Mouse (Mus musculus) heart, postnatal 14 days (tissue): ENCODE results near the gene Rbm8a. TPM values are rescaled to one million over a fixed set of nuclear protein-coding genes. Genes with fewer than 3 reads are reported as not detected.

ENCODE experiments used
- DNase-seq, 2 experiments: peaks; one replicate each; pipeline ENCODE4 v3.0.0; 2021 to 2022
- intact Hi-C: fragments of 180-260 bp; cut with DNase I; formaldehyde crosslinking; loops from one replicate; pipeline ENCODE4 v1.15.1; 2025
- long read RNA-seq, 2 experiments: library from polyadenylated mRNA; stranded (forward); transcript quantifications; one replicate each; pipeline ENCODE4 v2.0.0; 2021
- total RNA-seq, 2 experiments: library from RNA; stranded (reverse); gene quantifications; 2 replicates each; pipeline ENCODE4 v1.2.3; 2021

Rbm8a gene
- 10 to 100 TPM; 37.9 to 40.5 TPM for total RNA-seq
- long read RNA-seq, experiment 1, transcript Rbm8a-202 (6 exons, 2,604 nt): major isoform, 25 of 57 reads
- long read RNA-seq, experiment 1, transcript Rbm8a-201 (6 exons, 2,608 nt): minor isoform, 17 of 57 reads
- long read RNA-seq, experiment 1, partial matches to known transcripts: 2 of 57 reads
- long read RNA-seq, experiment 1, other reads (novel, unspliced or antisense): 13 of 57 reads
- long read RNA-seq, experiment 2, transcript Rbm8a-202 (6 exons, 2,604 nt): major isoform, 16 of 37 reads
- long read RNA-seq, experiment 2, transcript Rbm8a-201 (6 exons, 2,608 nt): minor isoform, 14 of 37 reads
- long read RNA-seq, experiment 2, partial matches to known transcripts: 2 of 37 reads
- long read RNA-seq, experiment 2, other reads (novel, unspliced or antisense): 5 of 37 reads

DNA sequence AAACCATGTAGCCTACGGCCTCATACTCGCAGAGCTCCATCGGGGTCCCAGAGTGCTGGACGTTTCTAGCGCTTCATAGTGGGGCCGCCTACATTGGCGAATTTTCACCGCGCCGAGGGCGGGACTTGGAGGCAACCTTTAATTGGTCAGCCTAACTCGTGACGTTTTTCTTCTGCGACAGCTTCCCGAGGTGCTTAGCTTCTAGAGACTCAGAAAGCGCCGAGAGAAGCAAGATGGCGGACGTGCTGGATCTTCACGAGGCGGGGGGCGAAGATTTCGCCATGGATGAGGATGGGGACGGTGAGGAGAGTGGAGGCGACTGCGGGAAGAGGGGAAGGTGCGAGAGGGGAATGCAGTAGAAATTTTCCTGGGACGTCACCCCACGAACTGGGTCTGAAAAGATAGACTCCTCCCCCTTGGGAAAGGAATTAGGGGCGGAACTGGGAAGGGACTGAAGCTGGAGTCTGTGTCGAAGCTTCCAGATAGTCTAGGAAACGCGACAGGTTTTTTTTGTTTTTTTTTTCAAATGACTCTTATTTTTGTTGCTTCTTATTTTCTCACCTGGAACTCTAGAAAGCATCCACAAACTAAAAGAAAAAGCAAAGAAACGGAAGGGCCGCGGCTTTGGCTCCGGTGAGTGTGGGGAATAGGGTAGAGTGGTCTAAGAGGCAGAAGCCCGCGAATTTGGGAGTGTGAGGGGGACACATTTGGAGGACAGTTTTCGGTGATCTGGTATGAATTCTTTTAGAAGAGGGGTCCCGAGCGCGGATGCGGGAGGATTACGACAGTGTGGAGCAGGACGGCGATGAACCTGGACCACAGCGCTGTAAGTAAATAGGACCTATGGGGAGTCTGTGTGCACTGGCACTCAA lies at the start of gene Rbm8a:
Rbm8a (plus strand) TSS at position 205 of the 872 bp plus-strand sequence.
- intact Hi-C loops: no loop called here
- peak; percentile 92 to 97 for DNase-seq

DNA sequence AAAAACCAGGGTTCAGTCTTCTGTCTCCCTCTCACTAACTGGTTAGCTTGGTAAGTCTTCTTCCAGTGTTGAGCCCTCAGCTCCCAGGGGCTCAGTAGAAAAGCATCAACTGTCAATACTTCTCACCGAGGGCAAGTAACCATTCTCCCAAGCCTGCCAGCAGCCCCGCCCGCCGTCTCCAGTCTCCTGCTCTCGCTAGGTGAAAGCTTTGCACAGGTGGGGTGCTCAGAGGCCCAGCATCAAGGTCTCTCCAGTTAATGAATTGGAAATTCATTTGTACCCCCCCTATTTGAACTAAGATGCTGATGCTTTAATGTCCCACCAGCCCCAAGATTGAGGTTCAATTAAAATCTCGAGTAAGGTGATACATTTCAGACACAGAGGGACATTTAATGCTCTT lies 48.6 kb upstream of the Rbm8a start:
- DNase-seq: no peak
- intact Hi-C loops: loop anchor here (2.0 kb wide), 1 partner anchor 54 kb away; the partner anchor contains the start of genes Gm42957 and Pex11b

- DNase-seq: no peak
- intact Hi-C loops: loop anchor here (2.0 kb wide), 1 partner anchor 53 kb away; the partner anchor contains the start of genes Gm42957 and Pex11b
Observed at GRCm38 (mm10) chr3:96581771-96582515, 47.8 kb upstream of the Rbm8a start.

GRCm38 (mm10) chr3:96583386-96583785 lies 46.3 kb upstream of the Rbm8a start:
- no peak for DNase-seq
- intact Hi-C loops: no loop called here

DNA sequence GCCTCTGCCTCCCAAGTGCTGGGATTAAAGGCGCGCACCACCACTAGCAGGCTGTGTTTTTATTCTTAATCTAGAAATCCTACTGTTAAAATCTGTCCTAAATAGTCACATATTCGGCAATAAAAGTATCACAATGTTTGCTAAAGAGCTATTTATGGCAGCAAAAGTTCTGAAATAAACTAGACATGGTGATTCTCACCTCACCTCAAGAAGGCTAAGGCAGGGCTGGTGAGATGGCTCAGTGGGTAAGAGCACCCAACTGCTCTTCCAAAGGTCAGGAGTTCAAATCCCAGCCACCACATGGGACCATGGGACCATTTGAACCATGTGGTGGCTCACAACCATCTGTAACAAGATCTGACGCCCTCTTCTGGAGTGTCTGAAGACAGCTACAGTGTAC lies 39.1 kb upstream of the Rbm8a start:
- intact Hi-C loops: no loop called here
- DNase-seq: no peak

- intact Hi-C loops: no loop called here
- no peak for DNase-seq
Observed at GRCm38 (mm10) chr3:96593374-96593773, 36.4 kb upstream of the Rbm8a start.

DNA sequence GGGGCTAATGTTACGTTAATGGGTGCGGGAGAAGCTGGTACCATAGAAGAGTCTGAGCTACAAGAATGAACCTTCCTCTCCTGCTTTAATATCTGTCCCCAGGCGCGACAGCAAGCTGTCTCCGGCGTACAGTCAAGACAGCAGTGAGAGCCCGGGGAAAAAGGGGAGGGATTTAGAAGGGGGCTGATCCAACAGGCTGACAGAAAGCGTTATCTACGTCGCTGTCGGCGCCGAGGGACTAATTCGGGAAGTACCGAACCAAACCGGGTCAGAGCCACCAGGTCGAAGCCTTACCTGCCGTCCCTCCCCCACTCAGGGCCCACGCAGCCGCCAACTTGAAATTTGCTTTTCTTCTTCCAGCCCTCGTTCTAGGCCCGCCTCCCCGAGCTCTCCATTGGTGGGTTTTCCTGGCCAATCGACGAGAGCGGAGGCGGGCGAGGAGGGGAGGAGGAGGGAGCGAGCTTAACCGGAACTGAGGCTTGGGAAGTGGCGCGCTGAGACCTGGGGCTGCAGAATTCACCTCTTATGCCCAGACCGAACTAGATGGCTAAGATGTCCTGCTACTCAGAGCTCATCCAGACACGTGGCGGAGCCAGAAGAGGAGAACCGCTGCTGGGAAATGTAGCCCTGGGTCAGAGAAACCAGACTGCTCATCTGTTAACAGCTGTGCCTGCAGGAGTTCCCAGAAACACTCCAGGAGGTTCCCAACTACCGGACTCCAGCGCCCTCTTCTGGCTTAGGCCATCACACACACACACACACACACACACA lies 35.8 kb upstream of the Rbm8a start, which contains the start of gene Polr3gl:
Polr3gl (minus strand) TSS at position 392 of the 771 bp plus-strand sequence.
- intact Hi-C loops: no loop called here
- peak; percentile 93 for DNase-seq

- DNase-seq: no peak
- intact Hi-C loops: no loop called here
Observed at GRCm38 (mm10) chr3:96594851-96595250, 34.9 kb upstream of the Rbm8a start.

DNA sequence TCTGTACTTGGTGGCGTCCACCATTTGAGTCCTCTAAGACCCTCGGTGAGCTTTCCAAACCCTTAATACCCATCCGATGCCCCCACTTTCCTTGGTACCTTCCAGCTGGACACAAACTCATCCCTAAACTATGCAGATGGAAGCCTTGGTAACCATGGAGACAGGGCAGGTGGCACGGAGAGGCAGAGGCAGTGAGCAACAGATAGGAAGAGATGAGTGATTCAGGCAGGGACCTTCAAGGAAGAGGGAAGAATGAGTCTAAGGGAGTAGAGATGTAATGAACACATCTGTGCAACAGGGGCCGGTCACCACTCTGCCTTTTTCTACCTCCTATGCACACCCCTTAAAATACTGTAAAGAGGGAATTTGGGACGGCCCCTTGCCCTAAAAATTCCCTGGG lies 34.1 kb upstream of the Rbm8a start:
- DNase-seq: no peak
- intact Hi-C loops: no loop called here

DNA sequence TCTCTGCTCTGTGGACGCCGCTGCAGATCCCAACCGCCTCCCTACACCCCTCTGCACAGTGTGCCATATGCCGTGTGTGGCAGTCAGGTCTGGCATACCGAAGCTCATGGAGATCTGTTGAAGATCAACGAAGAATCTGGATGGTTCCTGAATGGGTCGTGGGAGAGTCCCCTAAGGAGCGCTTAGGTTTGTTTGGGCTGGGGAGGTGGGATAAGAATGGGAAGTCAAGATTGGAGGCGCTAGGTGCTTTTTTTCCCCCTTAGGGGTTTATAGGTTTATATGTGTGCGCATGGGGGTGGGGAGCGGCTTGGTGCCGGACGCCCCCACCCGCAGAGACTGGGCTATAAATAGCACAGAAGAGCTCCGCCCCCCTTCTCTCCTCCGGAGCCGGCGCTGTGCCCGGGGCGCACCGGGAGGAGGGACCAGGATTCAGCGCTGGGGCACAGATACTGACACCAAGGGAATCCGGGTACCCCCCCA lies 33.5 kb upstream of the Rbm8a start, which contains the start of gene Ankrd34a:
Ankrd34a (plus strand) TSS at position 409 of the 480 bp plus-strand sequence.
- intact Hi-C loops: no loop called here
- DNase-seq: peak; percentile 67 to 73

DNA sequence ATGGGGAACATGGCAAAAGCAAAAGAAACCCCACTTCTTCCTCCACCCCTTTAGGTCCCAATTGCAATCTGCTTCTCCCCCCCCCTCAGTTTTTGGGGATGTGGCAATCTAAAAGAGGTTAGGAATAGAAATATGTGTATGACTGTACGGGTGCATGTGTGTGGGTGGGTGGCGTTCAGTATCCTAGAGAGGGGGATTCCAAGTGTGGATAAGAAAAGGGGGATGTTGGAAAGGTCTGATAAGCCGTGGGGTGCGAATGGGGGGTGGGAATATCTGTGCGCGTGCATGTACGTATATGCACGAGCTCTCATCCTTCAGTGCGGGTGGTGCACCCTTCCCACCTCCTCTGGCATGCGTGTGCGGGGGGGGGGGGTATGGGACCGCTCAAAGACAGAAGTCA lies 32.9 kb upstream of the Rbm8a start:
- intact Hi-C loops: no loop called here
- no peak for DNase-seq

DNA sequence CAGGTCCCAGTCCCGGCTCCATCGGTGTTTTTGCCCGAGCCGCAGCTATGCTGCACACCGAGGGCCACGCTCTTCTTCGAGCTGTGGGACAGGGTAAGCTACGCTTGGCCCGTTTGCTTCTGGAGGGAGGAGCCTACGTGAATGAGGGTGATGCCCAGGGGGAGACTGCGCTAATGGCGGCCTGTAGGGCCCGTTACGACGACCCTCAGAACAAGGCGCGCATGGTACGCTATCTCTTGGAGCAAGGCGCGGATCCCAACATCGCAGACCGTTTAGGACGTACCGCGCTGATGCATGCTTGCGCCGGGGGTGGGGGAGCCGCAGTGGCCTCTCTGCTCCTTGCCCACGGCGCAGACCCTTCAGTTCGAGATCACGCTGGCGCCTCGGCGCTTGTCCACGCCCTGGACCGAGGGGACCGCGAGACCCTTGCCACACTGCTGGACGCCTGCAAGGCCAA lies 32.3 kb upstream of the Rbm8a start:
- peak; percentile 39 to 46 for DNase-seq
- intact Hi-C loops: no loop called here

- intact Hi-C loops: no loop called here
- peak; percentile 80 to 85 for DNase-seq
Observed at GRCm38 (mm10) chr3:96598156-96599068, 31.3 kb upstream of the Rbm8a start.

DNA sequence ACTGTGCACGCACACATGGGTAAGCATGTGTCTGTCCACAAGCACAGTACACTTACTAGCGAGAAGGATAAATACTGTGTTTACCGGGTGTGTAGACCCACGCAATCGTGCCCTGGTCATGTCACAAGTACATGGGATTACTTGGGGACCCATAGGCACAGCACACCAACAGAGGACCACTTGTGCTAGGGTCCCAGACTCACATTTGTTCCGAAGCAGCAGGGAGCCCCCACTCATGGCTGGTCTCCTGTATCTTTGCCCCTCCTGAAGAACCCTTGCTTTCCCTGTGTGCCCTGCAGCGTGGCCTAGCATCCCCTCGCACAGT lies 30.7 kb upstream of the Rbm8a start:
- no peak for DNase-seq
- intact Hi-C loops: no loop called here

GRCm38 (mm10) chr3:96599411-96599810 lies 30.3 kb upstream of the Rbm8a start:
- intact Hi-C loops: no loop called here
- DNase-seq: no peak

DNA sequence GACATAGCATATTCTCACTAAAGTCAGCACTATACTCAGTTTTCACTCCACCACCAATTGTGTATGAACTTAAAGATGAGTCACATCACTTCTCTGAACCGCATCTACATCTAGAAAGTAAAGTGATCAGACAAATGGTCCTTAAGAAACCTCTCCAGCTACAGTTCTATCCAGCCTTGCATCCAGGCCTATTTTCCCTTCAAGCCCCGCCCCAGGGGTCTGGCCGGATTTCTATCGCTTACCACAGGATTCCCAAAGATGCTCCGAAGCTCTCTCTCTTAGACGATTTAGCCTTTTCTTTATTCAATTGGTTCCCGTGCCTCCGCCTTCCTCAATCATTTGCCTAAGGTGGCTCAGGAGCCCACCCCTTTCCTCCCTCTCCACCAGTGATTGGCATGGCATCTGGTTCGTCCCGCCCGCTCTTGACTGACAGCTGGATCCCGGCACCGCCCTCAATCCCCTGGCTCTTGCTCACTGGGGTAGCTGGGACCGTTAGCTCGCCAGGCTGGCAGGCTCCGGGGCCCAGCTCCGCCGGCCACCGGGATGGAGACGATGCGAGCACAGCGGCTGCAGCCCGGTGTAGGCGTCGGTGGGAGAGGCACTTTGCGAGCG lies 29.0 kb upstream of the Rbm8a start, which contains the start of gene Lix1l:
Lix1l (plus strand) TSS at position 511 of the 612 bp plus-strand sequence.
- intact Hi-C loops: no loop called here
- DNase-seq: peak; percentile 93 to 95

- intact Hi-C loops: no loop called here
- peak; percentile 82 to 87 for DNase-seq
Observed at GRCm38 (mm10) chr3:96601251-96601787, 28.4 kb upstream of the Rbm8a start.
